Mouse (Mus musculus) telencephalon, adult 2 months (tissue): ENCODE measurements around the gene Mybbp1a.
"Not testable (repeated sequence)": the region's sequence is repeated elsewhere in the genome, so short reads cannot be mapped to it uniquely, and the experiment has no call there.

Source experiments
- DNase-seq: peaks from one replicate; pipeline ENCODE4 v3.0.0-alpha.2; 2011; ENCODE audit warnings: low read depth, low spot score

The Mybbp1a gene

DNA sequence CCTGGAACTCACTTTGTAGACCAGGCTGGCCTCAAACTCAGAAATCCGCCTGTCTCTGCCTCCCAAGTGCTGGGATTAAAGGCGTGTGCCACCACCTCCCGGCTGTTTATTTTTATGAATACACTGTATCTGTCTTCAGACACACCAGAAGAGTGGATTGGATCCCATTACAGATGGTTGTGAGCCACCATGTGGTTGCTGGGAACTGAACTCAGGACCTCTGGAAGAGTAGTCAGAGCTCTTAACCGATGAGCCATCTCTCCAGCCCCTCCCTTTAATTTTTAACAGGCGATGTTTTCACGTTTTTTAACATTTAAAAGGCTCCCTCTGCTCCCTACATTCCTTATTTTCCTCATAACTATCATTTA, 574 bp upstream of the Mybbp1a start:
- DNase-seq, result not testable (repeated sequence)

DNA sequence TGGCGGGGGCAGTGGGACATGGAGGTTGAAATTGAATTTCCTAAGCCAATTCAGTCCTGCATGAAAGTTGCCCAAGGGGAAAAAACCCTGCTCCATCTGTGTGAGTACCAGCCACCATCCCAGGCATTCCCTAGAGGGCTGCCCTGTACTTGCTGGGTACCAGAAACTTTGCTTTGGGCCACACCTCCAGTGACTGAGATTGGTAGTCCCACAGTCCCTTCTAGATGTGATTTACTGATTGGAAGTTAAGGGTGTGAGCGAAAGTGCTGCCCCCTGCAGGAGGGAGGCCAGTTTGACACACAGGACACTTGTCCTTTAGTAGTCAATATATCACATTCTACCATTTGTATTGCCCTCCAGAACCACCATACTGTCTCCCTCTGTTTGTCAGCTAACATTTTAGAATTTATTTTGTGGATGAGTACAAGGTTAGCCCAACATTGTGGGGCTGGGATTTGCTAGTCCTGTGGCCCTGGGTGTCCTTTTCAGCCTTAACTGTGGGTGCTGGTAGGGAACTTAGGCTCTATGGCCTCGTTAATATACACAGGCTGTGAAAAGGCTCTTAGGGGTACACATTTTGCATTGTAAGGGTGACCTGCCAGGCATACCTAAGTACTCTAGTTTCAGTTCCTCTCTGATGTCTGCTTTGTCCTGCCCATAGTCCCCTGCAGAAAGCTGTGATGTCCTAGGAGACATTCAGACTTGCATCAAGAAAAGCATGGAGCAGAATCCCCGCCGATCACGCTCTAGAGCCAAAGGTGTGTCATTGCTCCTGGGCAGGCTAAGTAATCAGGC, 5.4 kb downstream of the Mybbp1a start:
- no peak for DNase-seq

DNA sequence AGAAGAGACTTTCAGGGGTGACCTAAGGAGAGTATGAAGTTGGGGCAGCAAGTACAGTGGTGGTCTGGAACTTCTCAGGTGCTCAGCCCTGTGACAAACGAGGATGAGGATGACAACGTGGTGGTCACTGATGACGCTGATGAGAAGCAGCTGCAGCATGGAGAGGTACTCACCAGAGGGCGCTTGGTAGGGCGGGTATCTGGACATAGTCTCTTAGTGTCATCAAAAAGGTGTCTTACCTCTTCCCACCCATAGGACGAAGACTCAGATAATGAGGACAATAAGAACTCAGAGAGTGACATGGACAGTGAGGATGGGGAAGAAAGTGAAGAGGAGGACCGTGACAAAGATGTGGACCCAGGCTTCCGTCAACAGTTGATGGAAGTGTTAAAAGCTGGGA, 6.3 kb downstream of the Mybbp1a start:
- DNase-seq, result no peak

DNA sequence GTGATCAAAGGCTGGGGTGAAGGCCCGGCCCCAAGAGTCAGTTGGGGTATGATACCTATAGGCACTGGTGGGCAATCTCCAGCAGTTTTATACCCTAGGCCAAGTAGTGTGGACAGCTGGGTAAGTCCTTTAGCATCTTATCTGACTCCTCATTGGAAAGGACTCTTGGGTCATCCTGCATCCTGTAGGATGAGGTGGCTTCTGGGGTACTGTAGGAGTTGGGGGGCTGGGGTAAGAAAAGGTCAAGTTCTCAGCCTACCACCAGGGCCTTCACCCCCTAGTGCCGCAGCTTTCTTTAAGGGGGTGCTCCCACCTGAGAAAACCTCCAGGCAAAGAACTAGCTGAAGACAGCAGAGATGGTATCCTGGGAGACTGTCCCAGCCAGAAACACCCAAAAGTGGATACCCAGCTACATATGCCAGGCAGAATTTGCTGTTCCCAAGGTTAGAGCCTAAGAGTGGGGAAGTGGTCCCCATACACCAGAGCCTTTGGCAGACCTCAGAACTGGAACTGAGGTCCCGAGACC, 11.0 kb downstream of the Mybbp1a start:
- no peak for DNase-seq

DNA sequence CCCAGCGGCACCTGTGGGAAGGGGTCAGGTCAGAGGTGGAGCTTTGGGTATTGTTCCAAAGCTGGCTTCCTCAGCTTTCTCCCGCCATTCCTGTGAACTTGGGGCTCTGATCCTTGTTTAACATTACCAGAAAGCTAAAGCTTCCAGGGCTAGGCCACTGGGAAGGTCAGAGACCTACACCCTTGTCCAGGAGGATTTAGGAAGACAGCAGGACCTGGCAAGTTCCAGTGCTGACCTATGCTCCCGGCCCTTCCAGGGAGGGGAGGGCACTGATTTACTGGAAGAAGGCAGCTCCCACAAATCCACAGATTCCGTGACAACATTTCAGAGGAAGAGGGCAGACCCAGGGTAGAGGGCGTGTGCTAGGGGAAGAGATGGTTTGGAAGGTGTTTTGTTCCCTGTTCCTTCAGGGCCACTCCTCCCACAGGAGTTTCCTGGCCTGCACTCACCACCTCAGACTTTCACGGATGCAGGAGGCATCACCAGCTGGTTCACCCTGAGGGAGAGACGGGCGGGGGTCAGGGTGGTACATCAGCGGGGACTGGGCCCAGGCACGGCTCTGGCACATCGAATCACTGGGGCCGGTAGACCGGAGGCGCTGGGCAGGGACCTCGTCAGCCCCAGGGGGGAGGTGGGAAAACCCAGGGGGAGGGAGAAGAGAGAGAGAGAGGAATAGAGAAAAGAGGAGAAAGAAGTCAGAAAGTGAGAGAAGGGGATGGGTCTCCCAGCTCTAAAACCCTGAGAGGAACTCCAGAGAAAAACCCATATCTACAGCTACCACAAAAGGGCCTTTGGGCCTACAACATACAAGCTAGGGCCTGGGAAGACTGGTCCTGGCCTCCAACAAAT, 12.2 kb downstream of the Mybbp1a start:
- DNase-seq, result no peak

DNA sequence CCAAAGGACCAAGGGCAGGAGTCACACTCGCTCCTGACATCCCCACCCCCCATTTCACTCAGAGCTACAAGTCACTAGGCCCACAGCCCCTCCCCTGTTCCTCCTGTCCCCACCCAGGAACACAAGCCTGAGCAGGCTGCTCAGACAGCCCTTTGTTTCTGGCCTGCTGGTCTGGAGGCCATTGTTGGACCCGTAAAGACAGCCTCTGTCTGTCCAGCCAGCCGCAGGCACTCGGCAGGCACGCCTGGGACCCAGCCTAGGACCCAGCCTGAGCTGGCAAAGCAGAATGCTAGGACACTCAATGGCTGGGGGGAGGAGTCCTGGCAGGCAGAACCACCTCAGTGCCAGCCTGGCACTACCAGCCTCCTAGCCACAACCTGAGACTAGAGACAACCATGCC, 14.5 kb downstream of the Mybbp1a start:
- peak; percentile 68 for DNase-seq

DNA sequence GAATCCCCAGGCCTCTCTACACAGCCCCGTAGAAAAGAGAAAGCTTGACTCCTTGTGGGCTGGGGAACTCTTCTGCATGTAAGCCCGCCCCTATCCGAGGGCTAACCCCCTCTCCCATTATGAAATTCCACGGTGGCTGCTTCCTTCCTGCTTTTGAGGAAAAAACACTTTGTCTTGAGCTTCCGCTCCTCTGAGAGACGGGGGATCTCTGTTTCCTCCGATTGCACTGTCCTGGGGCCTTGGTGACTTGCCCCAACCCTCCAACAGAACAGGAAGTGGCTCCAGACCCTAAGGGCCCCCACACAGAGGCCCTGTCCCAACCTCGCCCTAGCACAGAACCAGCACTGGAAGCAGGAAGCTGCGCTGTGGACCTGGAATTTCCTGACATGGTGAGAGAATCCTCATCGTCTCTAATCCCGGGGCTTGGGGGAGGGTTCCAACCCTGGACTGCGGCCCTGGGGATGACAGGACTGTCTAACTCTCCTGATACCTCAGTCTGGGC, 16.9 kb downstream of the Mybbp1a start:
- DNase-seq, result no peak

DNA sequence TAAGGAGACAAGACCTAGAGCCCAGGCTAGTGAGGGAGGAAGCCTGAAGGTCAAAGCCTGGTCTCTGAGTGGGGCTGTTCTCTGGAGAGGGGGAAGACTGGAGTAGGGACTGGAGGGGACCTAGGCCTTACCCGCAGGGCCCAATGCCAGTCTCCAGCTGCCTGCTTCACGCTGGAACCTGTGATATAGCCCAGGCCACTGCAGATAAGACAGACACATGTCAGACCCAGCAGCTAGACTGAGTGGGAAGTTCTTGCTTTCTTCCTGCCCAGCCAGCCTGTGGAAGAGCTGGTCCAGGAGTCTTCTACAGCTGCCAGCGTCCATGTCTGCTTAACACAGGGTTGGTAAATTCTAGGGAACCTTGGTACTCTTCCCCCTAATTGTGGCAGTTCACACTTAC, 17.3 kb downstream of the Mybbp1a start:
- DNase-seq, result no peak

DNA sequence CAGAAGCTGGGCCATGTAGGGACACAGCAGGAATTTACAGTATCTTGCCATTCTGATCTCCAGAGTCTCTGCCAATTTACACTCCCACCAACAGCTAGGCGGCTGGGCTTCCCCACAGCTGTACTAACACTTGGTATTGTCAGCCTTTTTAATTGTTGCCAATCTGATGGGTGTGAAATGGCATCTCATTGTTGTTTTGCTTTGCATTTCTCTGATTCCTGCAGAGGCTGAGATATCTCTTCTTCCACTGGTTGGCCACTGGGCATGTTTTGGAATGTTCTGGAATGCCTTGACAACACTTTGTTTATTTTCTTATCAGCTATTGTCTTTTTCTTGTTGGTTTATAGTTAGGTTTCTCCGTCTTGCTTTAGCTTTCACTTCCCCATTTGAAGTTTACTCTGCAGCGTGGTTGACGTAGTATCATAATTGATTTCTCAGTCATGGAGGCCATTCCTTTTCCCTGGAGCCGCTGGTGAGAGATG, 20.4 kb downstream of the Mybbp1a start:
- DNase-seq, result no peak

DNA sequence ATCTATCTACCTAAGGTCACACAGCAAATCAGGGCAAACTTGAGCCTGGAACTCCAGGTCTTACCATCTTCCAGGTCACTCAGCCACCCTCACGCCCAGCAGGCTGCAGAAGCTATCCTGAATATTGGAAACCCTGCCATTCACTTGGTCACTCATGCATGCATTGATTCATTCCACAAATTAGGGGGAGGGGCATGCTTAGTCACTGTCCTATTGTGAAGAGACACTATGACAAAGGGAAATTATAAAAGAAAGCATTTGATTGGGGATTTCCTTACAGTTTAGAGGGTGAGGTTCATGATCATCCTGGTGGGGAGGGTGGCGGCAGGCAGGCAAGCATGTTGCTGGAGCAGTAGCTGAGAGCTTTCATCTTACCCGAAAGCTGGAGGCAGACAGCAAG, 23.7 kb downstream of the Mybbp1a start:
- DNase-seq, result no peak

DNA sequence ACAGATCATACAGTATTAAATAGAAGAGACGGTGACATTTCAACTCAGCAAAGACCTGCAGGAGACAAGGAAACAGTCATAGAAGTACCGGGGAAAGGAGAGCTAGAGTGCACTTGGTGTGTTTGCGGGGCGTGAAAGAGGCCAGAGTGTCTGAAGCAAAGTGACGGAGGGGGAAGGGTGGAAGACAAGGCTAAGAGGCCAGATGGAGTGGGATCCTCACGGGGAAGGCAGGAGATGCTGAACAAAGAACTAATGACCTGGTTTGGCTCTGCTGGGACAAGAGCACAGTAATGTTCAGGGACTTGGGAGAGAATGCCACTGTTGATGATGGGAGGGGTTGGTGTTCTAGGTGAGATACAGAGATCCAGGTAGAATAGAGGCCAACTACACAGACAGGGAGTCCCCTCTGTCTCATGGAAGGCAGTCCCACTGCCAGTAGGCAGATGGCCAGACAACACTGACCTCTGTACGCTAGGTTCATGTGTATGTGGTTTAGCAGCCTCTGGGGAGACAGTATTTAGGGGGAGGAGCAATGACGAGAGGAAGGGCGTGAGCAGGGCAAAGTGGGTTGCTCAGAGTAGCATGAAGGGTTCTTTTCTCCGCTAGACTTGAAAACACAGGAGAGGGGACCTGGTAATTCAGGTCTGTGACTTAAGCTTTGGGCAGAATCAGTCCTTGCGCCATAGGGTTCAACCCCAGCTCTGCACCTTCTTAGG, 25.0 kb downstream of the Mybbp1a start:
- no peak for DNase-seq

DNA sequence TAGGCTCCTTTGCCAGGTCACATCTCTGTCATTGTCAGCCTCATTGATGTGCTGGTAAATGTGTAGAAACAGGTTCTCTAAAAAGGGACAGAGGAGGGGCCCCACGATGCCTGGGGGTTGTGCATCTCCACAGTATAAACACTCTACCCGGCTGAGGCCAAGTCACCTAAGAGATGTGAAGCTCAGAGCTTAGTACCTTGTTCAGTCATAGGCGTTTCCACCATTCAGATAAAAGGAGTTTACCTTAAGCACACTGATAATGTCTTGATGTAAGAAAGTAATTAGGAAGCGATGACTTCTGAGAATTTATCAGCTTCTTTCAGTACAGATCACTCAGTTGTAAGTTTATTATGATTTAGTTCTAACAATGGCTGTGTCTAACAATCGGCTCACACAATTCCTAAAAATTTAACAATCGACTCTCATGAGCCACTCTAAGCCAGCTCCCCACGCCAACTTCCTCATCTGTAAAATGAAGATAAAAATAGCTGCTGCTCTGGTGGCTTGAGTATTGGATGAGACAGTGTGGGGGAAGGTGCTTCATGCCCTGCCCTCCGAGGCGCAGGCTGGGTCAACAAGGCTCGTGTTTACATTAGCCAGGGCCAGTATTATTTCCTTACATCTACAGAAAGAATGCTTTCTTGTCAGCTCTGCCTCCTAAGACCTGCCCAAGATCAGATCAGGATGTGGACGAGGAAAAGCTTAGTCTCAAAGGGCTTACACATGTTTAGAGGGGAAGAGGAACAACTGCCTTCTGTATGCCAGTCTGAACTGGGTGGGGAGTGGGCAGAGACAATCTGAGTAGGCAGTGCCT, 25.7 kb downstream of the Mybbp1a start:
- no peak for DNase-seq

DNA sequence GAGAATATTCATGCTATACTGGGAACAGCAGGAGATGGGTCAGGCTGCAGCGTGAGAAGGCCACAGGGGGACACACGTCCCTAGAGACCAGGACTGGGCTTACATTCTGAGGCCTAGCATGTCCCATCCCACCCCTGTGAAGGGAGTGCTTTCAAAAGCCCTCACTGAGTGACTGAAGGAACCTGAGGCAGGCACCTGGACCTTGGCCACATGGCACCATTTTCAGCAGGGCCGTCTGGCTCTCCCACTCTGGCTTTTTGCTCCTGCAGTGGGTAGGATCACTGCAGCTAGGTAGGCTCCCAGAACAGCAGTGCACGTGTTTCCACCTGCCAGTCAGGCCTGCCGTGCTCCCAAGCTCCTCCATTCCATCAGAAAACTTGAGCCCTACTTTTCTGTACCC, 27.4 kb downstream of the Mybbp1a start:
- no peak for DNase-seq

DNA sequence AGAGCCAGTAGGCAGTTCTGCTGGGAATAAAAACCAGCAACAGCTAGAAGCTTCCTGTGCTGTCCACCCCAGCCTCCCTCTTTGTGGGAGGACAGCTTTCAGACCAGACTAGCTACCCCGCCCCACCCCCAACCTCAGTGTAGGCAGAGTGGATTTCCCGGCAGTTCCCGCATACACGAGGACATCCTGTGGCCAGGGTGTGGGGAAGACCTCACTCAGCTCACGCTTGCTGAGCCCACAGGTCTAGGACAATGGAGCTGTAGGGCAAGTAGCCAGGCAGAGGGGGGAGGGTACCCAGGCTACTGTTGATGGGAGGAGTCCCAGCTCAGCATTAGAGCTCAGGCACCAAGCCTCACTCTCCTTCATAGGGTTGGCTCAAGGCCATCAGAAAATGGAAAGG, 28.1 kb downstream of the Mybbp1a start:
- DNase-seq, result no peak

DNA sequence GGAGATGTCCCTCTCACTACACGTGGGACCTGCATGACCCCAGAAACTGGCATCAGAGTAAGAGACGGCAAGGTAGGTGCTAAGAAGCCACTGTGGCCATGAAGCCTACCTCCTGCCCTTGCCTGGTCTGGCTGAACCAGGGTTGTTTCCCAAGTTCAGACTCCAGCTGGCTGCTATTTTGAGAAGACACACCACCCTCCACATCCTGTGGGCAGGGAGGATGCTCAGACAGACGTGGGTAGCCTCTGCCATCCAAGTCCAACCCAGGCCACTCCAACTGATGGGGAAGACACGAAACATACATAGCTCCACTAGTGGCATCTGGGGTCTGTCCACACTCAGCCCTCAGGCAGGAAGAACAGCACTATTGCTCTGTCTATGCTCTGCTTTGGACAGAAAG, 28.8 kb downstream of the Mybbp1a start:
- no peak for DNase-seq

DNA sequence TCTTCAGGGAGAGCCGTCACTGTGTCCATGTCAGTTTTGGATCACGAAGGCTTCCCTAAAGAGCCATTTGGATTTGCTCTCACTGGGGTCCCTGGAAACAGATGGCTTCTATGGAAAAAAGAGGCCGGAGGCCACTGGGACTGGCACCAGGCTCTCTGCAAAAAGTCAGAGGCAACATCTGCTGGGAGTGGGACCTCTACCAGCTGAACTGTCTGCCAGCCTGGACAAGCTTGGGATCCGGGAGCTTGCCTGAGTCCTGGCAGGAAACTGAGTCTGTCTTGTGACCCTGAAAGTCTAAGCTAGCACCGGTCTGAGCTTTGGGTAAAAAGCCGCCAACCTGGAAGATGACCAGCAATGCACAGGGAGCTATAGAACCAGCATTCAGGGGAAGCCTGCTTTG, 30.2 kb downstream of the Mybbp1a start:
- no peak for DNase-seq

DNA sequence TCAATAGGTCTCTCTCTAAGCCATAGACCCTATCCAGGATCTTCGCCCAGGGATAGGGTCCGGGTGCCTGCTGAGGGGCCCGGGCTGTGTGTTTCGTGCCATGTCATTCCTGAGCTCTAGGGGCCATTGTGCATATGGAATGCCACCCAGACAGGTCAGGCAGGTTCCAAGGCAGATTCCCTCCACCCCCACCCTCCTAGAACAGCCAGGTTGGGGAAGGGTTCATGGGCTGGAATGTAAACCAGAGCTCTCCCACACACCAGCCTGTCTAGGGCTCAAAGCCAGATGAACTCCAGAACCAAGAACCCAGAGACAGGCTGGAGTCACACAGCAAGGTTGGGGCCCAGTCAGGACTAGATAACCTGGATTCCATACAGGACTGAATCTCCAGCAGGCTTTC, 32.4 kb downstream of the Mybbp1a start:
- DNase-seq, result no peak

DNA sequence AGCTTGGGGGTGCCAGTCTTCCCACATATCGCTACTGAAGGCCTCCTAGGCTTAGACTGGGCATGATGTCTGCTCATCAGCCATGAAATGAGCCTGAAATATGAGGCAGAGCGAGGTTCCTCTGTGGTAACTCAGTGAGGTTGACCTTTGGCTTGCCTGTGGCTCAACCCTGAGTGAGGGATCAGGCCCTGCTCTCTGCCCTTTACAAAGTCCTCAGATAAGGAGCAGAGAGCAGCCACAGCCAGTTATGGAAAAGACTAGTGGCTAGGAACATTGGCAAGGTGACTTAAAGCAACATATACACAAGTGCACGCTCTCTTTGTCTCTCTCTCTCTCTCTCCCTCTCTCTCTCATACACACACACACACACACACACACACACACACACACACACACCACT, 33.8 kb downstream of the Mybbp1a start:
- DNase-seq, result no peak

DNA sequence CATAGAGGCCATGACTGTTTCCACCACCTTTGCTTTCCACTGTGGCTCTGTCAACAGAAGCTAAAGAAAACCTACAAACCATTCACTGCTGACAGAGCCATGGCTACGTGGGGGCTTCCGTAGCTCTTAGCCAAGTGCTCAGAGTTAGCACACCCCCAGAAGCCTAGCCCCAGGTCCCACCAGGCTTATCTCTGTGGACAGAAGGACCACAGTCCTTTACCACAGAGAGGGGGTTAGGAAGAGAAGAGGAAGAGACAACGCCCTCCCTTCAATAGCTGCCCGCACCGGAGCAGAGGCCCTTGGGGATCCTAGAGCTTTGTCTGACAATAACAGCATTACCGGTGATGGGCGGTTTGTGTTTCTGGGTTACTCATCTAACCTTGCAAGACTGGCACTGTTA, 34.3 kb downstream of the Mybbp1a start:
- no peak for DNase-seq

DNA sequence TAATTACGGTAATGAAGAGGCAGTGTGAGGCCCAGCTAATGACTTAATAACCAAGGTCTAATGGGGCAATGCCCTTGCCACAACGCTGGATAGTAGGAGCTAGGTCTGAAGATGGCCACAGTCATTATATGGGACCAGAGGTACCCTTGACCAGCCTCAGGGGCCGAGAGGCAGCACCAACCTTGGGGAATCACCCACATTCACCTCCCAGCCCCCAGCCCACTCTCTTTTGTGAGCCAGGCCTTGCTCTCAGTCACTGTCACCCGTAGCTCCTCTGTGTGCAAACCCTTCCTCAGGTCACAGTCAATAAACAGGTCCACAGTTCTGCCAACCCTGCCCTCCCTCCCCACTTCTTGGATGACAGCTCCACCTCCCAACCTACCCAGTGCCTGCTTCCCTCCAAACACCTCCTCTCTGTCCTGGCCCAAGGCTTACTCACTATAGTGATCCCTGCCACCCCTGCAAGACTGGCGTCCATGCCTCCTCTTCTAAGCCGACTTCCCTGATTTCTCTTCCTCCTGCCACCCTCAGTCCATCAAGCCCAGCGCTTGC, 35.0 kb downstream of the Mybbp1a start:
- DNase-seq, result no peak

DNA sequence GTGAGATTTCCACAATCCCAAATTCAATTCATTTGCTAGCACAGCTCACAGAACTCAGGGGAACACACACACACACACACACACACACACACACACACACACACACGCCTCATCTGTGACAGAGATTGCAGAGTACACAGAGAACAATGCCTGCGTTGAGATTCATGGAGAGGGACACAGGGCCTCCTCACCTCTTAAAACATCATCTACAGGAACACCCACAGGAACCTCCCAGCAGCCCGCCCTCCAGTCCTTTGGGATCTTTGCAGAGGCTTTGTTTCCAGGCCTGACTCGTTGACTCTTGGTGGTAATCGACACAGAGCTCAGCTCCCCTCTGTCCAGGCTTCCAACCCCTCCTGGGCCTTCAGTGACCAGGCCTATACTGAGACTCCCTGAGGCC, 36.0 kb downstream of the Mybbp1a start:
- no peak for DNase-seq
